Mouse (Mus musculus): ENCODE measurements at regions not wholly inside any gene's neighbourhood (a gene's known extent, or its start where the extent isn't known, plus 50 kb on each side); places are given as distances from the start of the nearest gene placed in this dataset.

- TF ChIP-seq CTCF (IDR thresholded peaks at IDR 0.05; ENCODE audit: control insufficient read depth, insufficient read depth, low read length) (no peak), POLR2A (IDR thresholded peaks at IDR 0.05; ENCODE audit: borderline replicate concordance, control insufficient read depth, low read depth, low read length) (no peak)
Observed at GRCm38 (mm10) chr13:101017041-101017440, 183.8 kb upstream of the Slc30a5 start.
